Mouse (Mus musculus): ENCODE results near the gene Prkab2.

Gene Prkab2

GRCm38 (mm10) chr3:97651604-97652003, 6.4 kb upstream of the Prkab2 start:
- DNase-seq (ENCODE audit: low read depth) = no peak

- no peak for DNase-seq (ENCODE audit: low read depth)
These were observed 4.2 kb upstream of the Prkab2 start for GRCm38 (mm10) chr3:97653781-97654180.

GRCm38 (mm10) chr3:97654901-97655300, 3.1 kb upstream of the Prkab2 start:
- DNase-seq (ENCODE audit: low read depth) = peak; percentile 66

- no peak for DNase-seq (ENCODE audit: low read depth)
These were observed 617 bp downstream of the Prkab2 start for GRCm38 (mm10) chr3:97658426-97659193.

- DNase-seq (ENCODE audit: low read depth) = peak; percentile 10
These were observed 1.8 kb downstream of the Prkab2 start for GRCm38 (mm10) chr3:97659746-97660145.

GRCm38 (mm10) chr3:97661206-97661605, 3.2 kb downstream of the Prkab2 start:
- DNase-seq (ENCODE audit: low read depth) = peak; percentile 38

GRCm38 (mm10) chr3:97665525-97665924, 7.5 kb downstream of the Prkab2 start:
- DNase-seq (ENCODE audit: low read depth) = no peak

GRCm38 (mm10) chr3:97666154-97666553, 8.2 kb downstream of the Prkab2 start:
- no peak for DNase-seq (ENCODE audit: low read depth)

GRCm38 (mm10) chr3:97667093-97667675, 9.2 kb downstream of the Prkab2 start:
- no peak for DNase-seq (ENCODE audit: low read depth)

GRCm38 (mm10) chr3:97674644-97675110, 16.7 kb downstream of the Prkab2 start, which contains the start of gene Gm17651:
TSS of gene Gm17651 (minus strand) at chr3:97674694.
- no peak for DNase-seq (ENCODE audit: low read depth)

- no peak for DNase-seq (ENCODE audit: low read depth)
These were observed 18.1 kb downstream of the Prkab2 start for GRCm38 (mm10) chr3:97676126-97676525.

- no peak for DNase-seq (ENCODE audit: low read depth)
These were observed 20.4 kb downstream of the Prkab2 start for GRCm38 (mm10) chr3:97678416-97678815.

GRCm38 (mm10) chr3:97680631-97681320, 22.8 kb downstream of the Prkab2 start:
- peak; percentile 92 for DNase-seq (ENCODE audit: low read depth)

- DNase-seq (ENCODE audit: low read depth) = peak; percentile 91
These were observed 23.5 kb downstream of the Prkab2 start for GRCm38 (mm10) chr3:97681321-97682158.

GRCm38 (mm10) chr3:97682159-97682502, 24.1 kb downstream of the Prkab2 start:
- no peak for DNase-seq (ENCODE audit: low read depth)

GRCm38 (mm10) chr3:97682576-97682975, 24.6 kb downstream of the Prkab2 start:
- DNase-seq (ENCODE audit: low read depth) = no peak

- DNase-seq (ENCODE audit: low read depth) = no peak
These were observed 25.7 kb downstream of the Prkab2 start for GRCm38 (mm10) chr3:97683560-97684195.

GRCm38 (mm10) chr3:97686372-97687117, 28.6 kb downstream of the Prkab2 start:
- DNase-seq (ENCODE audit: low read depth) = no peak

- DNase-seq (ENCODE audit: low read depth) = no peak
These were observed 31.3 kb downstream of the Prkab2 start for GRCm38 (mm10) chr3:97689289-97689688.

GRCm38 (mm10) chr3:97690590-97690989, 32.6 kb downstream of the Prkab2 start:
- no peak for DNase-seq (ENCODE audit: low read depth)
